Mouse (Mus musculus): ENCODE results near the gene Ulk4. TPM values are rescaled to one million over a fixed set of nuclear protein-coding genes. Genes with fewer than 3 reads are reported as not detected.

The Ulk4 gene
- polyA plus RNA-seq, 1 experiment: 7.4 TPM

DNA sequence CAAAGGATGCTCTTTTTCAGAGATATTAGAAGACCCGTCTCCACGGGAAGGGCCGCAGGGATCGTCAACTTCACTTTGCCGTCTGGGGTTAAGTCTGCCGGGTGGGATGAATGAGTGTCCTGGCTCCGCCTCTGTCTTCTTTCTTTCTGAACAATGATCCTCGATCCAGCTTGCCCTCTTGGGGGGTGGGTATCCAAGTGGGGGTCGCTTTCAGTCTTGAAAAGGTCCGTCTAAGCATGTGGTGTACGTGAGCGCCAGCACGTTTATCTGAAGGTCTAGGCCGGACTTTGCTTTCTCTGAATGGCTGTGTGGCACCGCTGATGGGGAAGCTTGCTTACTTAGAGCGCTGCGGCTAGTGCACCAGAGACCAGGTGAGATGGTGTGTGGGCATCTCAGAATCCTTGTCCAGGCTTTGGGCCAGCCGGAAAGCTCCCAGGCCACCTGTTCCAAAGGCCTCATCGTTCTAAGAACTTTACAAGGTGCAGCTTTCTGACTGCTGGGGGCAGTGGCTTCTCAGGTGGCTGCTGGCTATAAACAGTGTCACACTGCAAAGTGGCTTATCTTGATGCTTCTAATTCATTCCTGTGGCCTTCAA, 23.1 kb upstream of the Ulk4 start:
- DNase-seq (ENCODE audit: low read depth): no peak

DNA sequence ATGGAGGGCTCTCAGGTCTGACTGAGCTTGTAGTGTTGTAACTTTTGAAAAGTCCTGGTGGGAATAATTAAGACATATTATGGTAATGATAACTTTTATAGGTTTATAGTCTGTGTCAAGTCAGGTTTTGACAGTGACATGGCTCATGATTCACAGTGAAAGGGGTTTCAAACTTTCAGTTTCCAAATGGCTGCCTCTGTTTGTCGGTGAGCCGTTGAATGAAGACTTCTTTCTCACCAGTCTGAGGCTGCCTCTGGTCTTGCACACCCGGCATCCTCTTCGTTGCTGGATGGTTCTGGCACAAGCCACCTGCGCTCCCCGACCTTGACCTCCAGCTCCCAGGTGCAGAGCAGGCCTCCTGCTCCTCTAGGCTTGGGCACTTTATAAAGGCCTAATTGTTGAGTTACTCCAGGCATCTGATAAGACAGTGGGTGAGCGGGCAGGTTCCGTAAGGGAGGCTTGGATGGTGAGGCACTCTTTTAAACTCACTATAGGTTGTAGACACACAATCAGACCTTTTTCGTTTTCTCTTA, 22.3 kb upstream of the Ulk4 start:
- no peak for DNase-seq (ENCODE audit: low read depth)

DNA sequence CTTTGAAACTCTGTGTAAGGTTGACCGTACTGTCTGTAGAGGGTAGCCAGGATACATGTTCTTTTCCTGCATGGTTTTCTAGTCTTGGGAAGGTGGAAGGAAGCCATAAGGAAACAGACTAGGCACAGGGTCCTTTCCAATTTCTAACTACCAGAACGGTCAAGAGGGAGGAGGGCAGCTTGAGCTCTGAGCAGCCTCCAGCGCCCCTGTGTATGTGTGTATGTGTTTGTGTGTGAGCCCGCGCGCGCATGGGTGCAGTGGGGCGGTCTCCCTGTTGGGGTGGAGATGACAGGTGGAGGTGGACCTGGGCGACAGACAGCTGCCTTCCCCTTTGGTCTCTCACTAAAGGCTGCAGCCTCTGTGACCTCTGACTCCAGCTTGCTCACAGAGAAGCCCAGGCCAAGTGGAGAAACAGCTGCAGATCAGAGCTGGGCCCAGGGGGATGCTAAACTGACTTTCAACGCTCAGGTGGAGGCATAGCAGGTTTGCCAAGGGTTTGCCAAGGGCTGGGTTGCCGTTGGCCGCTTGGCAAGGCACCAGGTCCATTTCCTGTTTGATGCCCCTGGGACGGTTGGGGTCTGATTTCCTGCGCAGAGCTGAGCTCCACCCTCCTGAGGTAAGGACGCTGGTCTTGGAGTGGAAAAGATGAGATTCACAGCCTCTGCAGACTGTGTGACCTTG, 21.6 kb upstream of the Ulk4 start:
- DNase-seq (ENCODE audit: low read depth): no peak

DNA sequence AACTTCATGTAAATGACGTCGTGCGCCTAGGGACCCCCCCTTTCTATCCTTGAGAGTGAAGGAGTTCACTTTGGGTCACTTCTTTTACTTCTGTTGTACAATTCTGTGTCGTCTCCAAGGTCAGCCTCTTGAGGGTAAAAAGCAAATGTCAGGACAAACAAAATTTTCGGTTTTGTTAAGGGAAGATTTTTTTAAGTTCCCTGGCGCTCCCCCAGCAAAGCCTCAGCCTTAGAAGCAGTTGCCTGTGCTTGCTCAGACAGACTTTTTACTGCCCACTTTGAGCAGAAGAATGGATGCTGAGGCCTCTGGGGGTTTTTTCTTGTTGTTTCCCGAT, 21.0 kb upstream of the Ulk4 start:
- no peak for DNase-seq (ENCODE audit: low read depth)

DNA sequence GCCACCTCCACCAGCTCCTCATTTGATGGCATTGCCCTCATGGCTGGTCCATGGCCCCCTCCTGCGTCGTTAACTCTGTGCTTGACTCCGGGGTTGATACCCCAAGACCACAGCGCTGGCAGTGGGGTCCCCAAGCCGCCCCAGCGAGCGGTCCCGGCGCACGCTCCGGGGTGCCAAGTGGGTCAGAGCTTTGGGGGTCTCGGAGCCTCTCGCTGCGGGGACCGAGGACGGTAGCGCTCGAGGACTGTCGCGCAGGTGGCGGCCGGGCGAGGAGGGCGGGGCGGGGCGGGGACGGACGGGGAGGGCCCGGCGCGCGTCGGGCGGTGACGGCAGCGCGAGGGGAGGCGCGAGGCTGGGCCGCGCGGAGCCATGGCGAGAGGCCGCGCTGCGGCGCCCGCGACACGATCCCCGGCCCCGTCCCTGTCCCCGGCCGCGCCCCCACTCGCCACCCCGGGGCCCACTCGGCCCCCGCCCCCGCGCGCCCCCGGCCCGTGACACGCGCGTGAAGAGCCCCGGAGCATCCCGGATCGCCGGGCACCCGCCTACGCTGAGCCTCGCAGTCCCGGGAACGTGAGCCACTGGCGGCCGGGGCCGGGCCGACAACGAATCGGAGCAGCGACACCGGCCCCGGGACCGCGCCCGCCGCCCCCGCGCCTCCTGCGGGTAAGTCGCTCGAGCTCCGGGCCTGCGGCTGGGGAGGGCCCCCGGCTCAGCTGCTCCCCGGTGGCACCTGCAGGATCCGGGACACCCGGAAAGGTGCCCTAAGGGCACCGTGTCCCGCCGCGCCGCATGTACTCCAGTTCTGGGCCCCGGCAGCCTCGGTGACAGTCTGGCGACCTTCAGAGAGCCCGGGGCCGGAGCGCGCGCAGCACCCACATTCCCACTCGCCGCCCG, 20.4 kb upstream of the Ulk4 start, which contains the start of gene Trak1:
Trak1 (plus strand) TSS at position 332 of the 894 bp plus-strand sequence.
- DNase-seq (ENCODE audit: low read depth): no peak

DNA sequence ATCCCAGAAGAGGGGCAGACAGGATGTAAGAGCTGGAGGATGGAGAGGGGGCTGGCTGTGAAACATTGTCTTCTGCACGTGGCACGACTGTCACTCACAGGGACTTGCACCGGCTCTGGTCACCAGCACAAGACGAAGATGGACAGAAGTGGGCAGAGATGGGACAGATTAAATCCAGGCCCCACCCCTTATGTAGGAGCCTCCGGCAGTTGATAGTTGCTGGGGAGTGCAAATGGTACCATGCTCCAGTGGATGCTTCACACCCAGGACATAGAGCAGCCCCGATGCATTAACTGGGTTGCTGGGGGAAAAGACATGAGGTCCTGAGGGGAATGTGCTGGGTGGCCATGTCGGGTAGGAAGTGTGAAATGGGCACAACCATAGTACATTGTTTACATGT, 18.2 kb upstream of the Ulk4 start:
- DNase-seq (ENCODE audit: low read depth): no peak

DNA sequence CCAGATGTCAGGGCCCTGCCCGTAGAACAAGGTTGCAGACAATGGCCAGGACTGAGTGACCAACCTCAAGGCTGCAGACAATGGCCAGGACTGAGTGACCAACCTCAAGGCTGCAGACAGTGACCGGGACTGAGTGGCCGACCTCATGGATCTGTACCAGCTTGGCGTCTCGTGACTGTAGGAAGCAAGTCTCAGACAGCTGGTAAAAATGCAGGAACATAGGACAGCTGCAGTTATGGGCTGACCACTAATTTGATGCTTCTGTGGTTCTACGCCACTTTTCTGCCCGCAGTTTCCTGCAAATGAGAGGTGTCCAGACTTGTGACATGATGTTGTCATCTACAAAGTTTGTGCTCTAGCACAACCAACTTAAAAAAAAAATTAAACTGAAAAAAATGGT, 16.2 kb upstream of the Ulk4 start:
- DNase-seq (ENCODE audit: low read depth): no peak

DNA sequence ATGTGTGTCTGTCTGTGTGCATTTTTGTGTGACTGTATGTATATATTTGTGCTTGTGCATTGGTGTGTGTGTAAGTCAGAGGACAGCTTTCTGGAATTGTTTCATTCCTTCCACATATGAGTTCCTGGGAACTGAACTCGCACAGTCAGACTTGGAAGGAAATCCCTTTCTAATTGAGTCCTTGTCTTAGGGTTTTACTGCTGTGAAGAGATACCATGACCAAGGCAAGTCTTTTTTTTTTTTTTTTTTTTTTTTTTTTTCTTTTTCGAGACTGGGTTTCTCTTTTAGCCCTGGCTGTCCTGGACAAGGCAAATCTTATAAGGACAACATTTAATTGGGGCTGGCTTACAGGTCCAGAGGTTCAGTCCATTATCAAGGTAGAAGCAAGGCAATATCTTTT, 14.3 kb upstream of the Ulk4 start:
- no peak for DNase-seq (ENCODE audit: low read depth)

DNA sequence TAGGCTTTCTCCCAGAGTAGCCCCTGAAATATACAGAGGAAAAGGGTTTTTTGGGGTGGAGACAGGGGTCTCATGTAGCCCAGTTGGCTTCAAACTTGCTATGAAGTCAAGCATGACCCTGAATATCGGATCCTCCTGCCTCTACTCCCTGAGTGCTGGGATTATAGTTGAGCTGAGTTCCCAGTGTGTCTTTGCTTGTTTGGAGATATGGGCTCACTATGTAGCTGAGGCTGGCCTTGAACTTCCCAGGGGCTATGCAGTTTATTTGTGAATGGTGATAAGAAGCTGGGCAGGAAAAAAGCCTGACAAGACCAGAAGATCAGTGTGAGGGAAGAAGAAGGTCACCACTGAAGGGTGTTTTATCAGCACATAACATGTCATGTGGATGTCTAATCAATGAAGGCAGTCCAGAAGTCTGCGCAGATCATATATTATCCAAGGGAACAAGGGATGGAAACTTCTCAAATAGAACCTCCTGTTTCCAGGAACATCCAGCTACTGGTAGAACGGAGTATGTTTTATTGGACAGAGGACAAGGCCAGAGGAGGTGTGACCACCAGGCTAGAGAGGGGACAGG, 9.4 kb upstream of the Ulk4 start:
- DNase-seq (ENCODE audit: low read depth): no peak

DNA sequence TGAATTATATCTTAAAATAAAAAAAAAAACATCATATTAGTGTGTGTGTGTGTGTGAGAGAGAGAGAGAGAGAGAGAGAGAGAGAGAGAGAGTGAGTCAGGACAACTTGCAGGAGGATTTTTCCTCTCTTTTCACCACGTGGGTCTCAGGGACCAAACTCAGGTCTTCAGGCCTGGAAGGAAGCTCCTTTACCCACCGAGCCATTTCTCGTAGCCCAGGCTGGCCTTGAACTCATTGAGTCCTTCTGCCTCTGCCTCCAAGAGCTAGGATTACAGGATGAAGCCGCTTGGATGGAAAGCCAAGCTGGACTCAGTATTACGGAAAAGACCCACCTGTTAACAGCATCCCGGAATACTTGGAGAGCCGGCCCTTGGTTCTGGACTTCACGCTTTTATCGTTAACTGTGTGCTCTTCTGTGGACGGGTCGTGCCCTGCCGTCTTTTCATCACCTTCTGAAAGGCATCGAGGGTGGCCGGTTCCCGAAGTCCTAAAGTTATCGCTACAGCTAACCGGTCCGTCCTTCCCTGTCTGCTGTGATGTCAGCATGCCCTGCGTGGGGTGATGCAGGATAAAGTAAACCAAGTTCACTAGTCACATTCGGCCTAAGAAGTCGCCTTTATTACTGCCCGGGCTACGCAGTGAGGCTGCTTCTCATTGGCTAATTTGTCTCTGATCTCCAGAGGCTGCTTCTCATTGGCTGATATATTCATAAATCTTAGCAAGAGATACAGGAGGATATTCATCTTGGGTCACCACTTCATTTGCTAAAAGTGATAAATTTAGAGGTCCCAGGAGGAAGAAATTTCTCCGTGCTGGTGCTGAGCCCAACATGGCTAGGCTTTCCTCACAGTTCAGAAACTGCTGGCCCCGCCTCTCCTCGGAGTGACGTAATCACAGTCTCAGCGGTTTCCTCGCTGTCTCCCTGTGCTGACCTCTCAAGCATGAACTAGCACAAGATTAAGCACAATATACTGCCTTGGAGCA, 8.6 kb upstream of the Ulk4 start:
- no peak for DNase-seq (ENCODE audit: low read depth)

DNA sequence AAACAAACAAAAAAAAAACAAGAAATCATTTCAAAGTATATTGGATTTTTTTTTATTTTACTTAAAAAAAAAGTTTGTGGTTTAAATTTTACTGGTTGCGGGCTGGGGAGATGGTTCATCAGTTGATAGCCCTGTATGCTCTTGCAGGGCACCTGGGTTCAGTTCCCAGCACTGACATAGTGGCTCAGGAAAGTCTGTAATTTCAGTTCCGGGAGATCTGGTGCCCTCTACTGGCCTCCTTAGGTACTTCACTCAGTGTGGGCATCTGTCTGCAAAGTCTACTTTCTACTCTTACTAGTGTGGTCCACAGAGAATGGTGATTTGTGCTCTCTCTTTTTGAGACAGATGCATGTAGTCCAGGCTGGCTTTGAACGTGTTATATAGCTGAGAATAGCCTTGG, 7.4 kb upstream of the Ulk4 start:
- DNase-seq (ENCODE audit: low read depth): no peak

DNA sequence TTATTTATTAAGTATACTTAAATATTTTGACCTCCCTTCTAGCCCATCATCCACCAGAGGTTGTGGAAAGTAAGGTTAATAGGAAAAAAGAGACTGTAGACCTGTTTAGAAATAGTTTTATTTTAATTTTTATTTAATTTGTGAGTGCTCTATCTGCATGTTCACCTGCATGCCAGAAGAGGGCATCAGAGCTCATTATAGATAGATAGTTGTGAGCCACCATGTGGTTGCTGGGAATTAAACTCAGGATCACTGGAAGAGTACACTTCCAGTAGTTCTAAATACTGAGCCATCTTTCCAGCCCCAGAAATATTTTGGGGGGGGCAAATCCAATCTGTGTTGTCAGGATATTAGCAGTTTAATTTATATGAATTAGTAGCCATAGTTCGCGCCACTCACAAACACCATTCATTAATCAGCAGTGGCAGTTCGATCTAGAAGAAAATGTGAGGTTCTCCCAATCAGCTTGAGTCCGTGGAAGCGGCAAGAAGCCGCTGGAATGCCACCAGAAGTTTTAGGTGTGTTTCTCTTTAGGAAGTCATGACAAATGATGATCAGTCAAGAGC, 6.7 kb upstream of the Ulk4 start:
- no peak for DNase-seq (ENCODE audit: low read depth)

DNA sequence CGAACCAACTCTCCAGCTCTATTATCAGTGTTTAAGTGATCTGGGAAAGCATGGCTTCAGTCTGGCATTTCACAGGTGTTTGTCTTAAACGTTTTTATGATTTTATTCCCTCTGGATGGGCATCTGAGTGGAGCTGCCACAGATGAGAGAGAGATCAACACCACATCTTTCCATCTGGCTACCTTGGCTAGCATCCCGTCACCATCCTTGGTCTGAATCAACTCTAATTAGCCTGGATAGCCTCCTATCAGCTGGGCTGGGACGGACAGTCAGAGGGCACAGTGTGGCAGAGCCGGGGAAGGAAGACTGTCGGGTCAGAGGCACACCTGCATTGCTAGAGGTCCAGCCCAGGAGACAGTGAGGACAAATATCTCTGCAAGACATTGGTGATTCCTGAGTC, 4.9 kb upstream of the Ulk4 start:
- DNase-seq (ENCODE audit: low read depth): no peak

DNA sequence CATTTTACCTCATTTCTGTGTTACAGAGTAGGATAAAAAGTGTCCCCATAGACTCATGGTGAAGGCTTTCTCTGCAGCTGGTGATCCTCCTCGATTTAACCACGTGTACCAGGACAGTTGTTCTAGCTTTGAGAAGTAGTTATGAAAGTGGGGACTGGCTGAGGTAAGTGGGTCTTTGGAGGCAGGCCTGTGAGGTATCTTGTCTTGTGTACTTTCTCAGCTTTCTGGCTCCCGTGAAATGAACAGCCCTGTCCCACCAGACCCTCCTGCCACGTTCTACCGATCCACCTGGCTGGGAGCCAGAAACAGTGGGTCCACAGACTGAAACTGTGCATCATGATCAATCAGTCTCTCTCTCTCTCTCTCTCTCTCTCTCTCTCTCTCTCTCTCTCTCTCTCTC, 2.2 kb upstream of the Ulk4 start:
- DNase-seq (ENCODE audit: low read depth): no peak

DNA sequence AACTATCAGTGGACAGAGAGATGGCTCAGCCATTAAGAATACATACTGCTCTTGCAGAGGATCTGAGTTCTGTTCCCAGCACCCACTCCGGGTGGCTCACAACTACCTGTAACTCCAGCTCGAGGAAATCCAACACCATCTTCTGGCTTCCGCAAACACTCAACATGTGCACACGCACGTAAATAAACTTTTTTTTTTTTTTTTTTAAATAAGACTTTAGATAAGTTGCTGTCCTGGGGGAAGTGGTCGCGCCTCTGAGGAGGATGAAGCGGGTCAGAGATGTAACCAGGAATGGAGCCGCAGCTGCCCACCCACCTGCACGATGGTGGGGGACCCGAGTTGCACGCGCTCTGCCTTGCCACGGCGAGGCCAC, 266 bp downstream of the Ulk4 start:
- no peak for DNase-seq (ENCODE audit: low read depth)

DNA sequence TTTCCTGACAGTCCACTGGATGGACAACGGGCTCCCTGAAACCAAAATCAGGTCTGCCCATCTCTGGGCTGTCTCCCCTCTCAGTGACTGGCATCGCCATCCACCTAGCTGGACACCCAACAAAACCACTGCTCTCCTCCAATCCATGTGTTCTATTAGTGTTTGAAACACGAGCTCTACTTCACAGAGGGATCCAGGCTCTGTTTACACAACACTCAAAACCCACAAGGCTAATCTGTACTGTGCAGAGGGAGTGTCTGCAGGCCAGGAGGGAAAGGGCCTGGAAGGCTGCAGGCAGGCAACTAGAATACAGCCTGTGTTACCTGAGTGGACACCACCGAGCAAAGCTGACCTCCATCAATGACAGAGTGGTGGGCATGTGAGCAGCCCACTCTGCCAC, 5.4 kb downstream of the Ulk4 start:
- no peak for DNase-seq (ENCODE audit: low read depth)

DNA sequence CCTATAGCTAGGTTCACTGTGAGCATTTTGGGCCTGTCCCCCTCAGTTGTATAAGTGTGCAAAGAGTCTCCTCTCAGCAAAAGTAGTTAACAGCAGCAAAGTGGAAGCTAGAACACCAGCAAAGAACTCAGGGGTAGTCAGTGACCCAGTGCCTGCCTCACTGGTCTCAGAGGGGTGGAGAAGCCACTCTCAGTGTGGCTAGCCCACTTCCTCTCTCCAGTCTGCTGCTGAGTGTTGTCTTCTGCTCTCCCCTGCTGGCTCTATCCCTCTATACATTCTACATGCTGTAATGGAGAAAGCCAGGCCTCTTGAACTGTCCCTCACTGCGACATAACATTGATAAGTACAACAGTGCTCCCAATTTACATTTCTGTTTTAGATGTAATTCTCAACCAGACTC, 5.8 kb downstream of the Ulk4 start:
- no peak for DNase-seq (ENCODE audit: low read depth)

DNA sequence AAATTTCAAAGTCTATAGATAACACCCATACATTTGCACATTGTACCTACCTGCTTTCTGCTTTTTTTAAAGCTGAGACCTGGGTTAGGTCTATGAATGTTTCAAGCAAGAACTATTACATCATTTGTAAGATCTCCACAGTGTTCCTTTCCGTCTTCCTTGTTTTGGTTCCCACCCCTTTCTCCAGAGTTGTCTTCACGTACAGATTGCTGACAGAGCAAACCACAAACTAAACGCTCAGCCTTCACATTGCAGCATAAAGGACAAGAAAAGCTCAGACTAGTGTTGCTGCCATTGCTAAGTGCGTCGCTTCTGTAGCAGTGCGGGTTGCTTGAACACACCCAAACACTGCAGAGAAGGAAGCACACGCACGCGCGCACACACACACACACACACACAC, 11.7 kb downstream of the Ulk4 start:
- DNase-seq (ENCODE audit: low read depth): no peak

DNA sequence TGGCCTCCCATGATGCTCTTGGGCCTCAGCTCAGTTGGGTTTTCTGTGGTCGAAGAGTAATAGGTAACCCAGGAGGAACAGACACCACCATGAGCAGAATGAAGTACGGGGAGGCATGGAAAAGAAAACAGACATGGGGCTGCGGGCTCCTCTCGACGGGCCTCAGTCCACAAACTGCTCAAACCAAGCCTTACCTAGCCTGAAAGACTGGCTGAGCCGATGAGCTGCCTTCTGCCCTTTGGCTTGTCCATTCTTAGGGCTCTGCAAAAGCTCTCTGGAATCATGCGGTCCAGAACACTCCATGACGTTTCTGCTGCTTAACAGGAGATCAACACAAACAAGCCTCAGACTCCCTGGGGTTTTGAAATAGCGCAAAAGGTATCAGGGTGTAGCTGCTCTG, 19.9 kb downstream of the Ulk4 start:
- no peak for DNase-seq (ENCODE audit: low read depth)

DNA sequence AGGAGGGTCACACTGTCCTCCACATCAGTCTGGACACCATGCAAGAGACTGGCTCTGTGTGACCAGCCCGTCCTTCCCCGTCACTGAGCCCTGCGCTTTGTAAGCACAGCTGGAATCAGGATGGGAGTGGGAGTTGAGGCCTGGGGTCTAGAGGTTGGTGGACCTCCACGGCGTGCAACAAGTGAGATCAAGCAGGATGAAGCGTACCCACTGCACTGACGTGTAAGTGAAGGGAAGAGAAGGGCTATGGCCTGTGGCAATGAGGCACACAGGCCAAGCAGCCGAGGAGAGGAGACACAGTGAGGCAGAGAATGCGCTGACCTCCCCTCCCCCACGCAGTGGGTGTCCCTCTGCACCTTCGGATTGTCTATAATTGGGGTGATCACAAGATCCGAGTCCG, 22.2 kb downstream of the Ulk4 start:
- DNase-seq (ENCODE audit: low read depth): no peak

DNA sequence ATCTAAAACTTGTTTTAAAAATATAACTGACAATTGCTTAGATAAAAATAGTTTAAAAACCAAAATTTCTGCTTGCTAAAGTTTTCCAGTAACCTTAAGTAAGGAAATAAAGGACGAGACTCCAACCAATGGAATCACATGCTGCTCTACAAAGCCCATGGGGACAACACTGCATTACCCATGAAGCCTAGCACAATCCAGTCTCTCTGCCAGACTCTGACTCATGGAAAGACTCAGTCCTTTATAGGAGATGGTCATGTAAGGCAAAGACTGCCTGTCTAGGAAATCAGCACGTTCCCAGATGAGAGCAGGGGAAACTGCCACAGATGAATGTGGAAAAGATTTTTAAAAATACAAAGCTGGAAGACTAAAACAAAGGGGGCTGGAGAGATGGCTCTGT, 23.0 kb downstream of the Ulk4 start:
- no peak for DNase-seq (ENCODE audit: low read depth)

All from gonadal fat pad, adult 2 months (tissue).